Mouse (Mus musculus): ENCODE measurements around the gene Hadh. TPM values are rescaled to one million over a fixed set of nuclear protein-coding genes. Genes with fewer than 3 reads are reported as not detected.

The Hadh gene
- 48.8 and 54.0 TPM in 2 replicates for polyA plus RNA-seq (2021; fragmentation: Nextera tagmentation)
- long read RNA-seq, experiment 1, transcript Hadh-201 (8 exons, 1,789 nt), result major isoform, 298 of 310 reads
- long read RNA-seq, experiment 1, partial matches to known transcripts, result 4 of 310 reads
- long read RNA-seq, experiment 1, other reads (novel, unspliced or antisense), result 8 of 310 reads
- long read RNA-seq, experiment 2, transcript Hadh-201 (8 exons, 1,789 nt), result major isoform, 79 of 98 reads
- long read RNA-seq, experiment 2, partial matches to known transcripts, result 8 of 98 reads
- long read RNA-seq, experiment 2, other reads (novel, unspliced or antisense), result 11 of 98 reads

GRCm38 (mm10) chr3:131271559-131272373 lies at the start of gene Hadh:
Hadh (minus strand) TSS chr3:131272101.

GRCm38 (mm10) chr3:131302452-131303319 lies 30.8 kb upstream of the Hadh start, which contains the start of gene Cyp2u1:
Cyp2u1 (minus strand) TSS chr3:131303227.

Other genes with a start within 250 kb of the Hadh start
- 1.6 and 4.6 TPM in 2 replicates for gene Lef1, start 161.6 kb downstream of the Hadh start, polyA plus RNA-seq (2021; fragmentation: Nextera tagmentation)
- gene Cyp2u1, start 31.1 kb upstream of the Hadh start, polyA plus RNA-seq (2021; fragmentation: Nextera tagmentation), result 16.7 and 17.0 TPM in 2 replicates
- gene Sgms2, start 219.3 kb upstream of the Hadh start, polyA plus RNA-seq (2021; fragmentation: Nextera tagmentation), result 1.6 and 1.7 TPM in 2 replicates